Mouse (Mus musculus): ENCODE measurements around the gene Gm498. TPM values are rescaled to one million over a fixed set of nuclear protein-coding genes. Genes with fewer than 3 reads are reported as not detected.

Gm498 gene
- not detected for polyA plus RNA-seq (2012; fragmentation: generic; extraction: Trizol)

DNA sequence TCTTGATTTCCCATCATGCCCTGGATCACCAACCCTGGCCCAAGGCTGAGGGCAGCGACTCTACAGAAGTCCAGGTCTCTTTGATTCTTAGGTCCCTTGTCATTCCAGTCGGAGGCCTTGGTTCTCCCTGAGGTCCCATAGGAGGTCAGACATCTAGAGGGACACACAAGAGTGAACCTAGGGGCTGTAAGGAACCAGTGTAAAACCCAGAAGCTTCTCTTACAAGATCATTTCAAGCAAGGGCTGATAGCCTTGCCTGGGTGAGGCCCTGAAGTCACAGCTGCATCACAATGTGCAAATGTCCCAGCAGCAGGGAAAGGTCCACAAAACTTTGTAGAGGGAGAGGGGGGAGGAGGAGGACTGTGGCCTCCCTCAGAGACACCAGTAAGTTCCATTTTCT is at the start of gene Gm498:
Gene Gm498, plus strand, starts transcription at position 301 of the 400 bp plus-strand sequence.

GRCm38 (mm10) chr7:143822375-143823265 is 44.0 kb upstream of the Gm498 start, which contains the start of the genes Nadsyn1 and Dhcr7:
TSS of gene Nadsyn1 (minus strand) at chr7:143822849.
TSS of gene Dhcr7 (plus strand) at chr7:143823145.

Other genes with a start within 250 kb of the Gm498 start
- gene Tnfrsf26, start 238.1 kb upstream of the Gm498 start, polyA plus RNA-seq (2012; fragmentation: generic; extraction: Trizol): under 1 TPM; 0.02 TPM
- 1 to 10 TPM; 2.3 to 2.4 TPM for gene Tnfrsf22, start 217.2 kb upstream of the Gm498 start, polyA plus RNA-seq (2012; fragmentation: generic; extraction: Trizol)
- 1 to 10 TPM; 1.9 to 5.1 TPM for gene Tnfrsf23, start 181.0 kb upstream of the Gm498 start, polyA plus RNA-seq (2012; fragmentation: generic; extraction: Trizol)
- gene Osbpl5, start 109.9 kb upstream of the Gm498 start, polyA plus RNA-seq (2012; fragmentation: generic; extraction: Trizol): 10 to 100 TPM; 13.6 to 38.6 TPM
- gene Mrgprg, start 99.8 kb upstream of the Gm498 start, polyA plus RNA-seq (2012; fragmentation: generic; extraction: Trizol): not detected
- gene Mrgpre, start 82.3 kb upstream of the Gm498 start, polyA plus RNA-seq (2012; fragmentation: generic; extraction: Trizol): under 1 TPM; 0.13 to 0.98 TPM
- gene Nadsyn1, start 44.0 kb upstream of the Gm498 start, polyA plus RNA-seq (2012; fragmentation: generic; extraction: Trizol): 1 to 10 TPM in 1 of 2 experiments, under 1 TPM in 1; 0.95 to 4.5 TPM
- gene Dhcr7, start 43.7 kb upstream of the Gm498 start, polyA plus RNA-seq (2012; fragmentation: generic; extraction: Trizol): 10 to 100 TPM in 1 of 2 experiments, 1 to 10 TPM in 1; 7.8 to 17.3 TPM
- under 1 TPM; 0.04 to 0.07 TPM for gene Shank2, start 135.1 kb downstream of the Gm498 start, polyA plus RNA-seq (2012; fragmentation: generic; extraction: Trizol)

All from C3H10T1/2 (cell line).